Mouse (Mus musculus): ENCODE measurements around the gene Tnni3k.

DNA sequence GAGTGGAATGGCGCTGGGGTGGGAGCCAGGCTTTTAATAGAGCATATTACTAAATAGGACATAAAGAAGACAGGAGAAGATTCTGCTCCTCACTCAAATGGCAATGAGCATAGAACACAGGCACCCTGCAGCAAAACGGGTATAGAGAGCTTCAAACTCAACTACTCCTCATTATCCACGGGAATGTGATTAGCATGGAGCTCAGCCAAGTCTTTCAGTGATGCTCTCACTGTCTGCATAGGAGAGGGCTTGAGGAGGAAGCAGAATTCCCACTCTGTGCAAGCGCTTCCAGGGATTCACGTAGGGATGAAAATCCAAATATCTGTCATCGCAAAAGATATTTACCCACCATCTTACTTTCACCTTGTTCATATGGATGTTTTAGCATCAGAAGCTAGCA is 141.6 kb downstream of the Tnni3k start:
- TF ChIP-seq CTCF (IDR thresholded peaks at IDR 0.05; ENCODE audit: low read depth), result no peak
- TF ChIP-seq EP300 (IDR thresholded peaks at IDR 0.05; ENCODE audit: low read depth), result no peak

Data from heart, postnatal 0 days (tissue).